Mouse (Mus musculus): ENCODE data around the gene Cst10. TPM values are rescaled to one million over a fixed set of nuclear protein-coding genes. Genes with fewer than 3 reads are reported as not detected.

Cst10 gene
- polyA plus RNA-seq (2016; fragmentation: Nextera tagmentation; extraction: Ambion mirVana), result not detected in 2 replicates

DNA sequence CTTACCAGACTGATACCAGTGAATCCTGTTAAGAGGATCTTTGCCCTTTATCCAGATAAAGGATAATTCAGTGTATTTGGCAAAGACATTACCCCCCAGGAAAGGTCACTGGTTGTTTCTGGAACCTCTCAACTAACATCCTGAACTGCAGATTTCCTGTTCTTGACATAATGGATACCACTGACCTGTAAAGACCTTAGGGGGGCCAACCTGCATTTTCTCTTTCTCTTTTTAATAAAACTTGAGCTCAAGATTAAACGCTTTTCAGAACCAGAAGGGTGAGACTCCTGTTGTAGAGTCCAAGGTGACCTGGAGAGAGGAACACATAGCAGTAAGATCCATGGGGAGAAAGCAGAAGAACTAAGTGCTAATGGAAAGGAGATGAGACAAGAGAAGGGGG, at the start of gene Cst10:
TSS of gene Cst10 (plus strand) at position 301 of the 400 bp plus-strand sequence.
- Histone ChIP-seq H3K4me2 (replicated peaks) (no peak within 1 kb of the TSS), H3K9ac (replicated peaks) (no peak within 1 kb of the TSS), H3K27me3 (no peaks in the 10 kb centered on the region), H3K4me3 (no peak within 1 kb of the TSS), H3K4me1 (no peaks in the 10 kb centered on the region), H3K9me3 (no peaks in the 10 kb centered on the region), H3K36me3 (no peaks in the 10 kb centered on the region), H3K27ac (replicated peaks) (no peak within 1 kb of the TSS)
- WGBS, result 78% methylated on average over 1 of the region's 1 CpGs
- no peak for ATAC-seq (ENCODE audit: low FRiP score, low read depth)

DNA sequence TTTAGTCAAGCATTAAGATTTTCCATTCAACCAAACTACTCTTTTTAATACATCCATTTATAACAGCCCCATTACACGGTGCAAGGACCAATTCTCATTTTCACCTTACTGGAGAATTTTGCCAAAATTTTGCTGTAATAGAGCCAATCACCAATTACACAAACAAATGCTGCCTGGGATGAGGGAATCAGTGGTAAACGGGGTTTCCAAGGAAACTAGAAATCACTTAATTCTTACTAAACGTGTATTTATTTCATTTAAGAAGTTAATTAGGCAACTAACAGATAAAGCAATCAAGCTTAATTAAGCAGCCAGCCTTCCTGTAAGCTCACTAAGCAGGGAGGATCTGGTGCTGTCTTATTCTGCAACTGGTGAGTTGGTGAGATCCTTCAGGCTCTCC, 11.9 kb upstream of the Cst10 start:
- Histone ChIP-seq H3K4me2 (replicated peaks) (no peak overlapping the region), H3K27ac (replicated peaks) (no peak overlapping the region), H3K27me3 (no peaks in the 10 kb centered on the region), H3K4me3 (no peak overlapping the region), H3K4me1 (no peaks in the 10 kb centered on the region), H3K36me3 (no peaks in the 10 kb centered on the region), H3K9ac (replicated peaks) (no peak overlapping the region), H3K9me3 (no peaks in the 10 kb centered on the region)
- WGBS, result 54% methylated on average over 3 of the region's 3 CpGs
- no peak for ATAC-seq (ENCODE audit: low FRiP score, low read depth)

DNA sequence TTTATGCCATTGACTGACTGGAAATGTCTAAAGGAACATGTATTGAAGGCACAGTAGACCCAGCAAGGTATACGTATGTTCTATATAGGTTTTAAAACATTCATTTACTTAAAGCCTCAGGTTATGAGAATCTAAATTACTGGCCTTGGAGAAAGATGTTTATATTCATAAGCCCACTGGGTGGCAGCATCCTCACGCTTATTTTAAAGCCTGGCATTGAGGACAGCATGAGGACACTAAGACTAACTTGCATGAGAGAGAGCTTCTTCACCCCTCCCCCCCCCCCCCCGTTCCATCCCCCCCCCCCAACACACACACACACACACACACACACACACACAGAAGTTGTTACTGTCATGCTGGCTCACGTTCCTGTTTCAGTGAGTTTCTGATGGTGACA, 17.7 kb downstream of the Cst10 start:
- Histone ChIP-seq H3K4me3 (no peak overlapping the region), H3K4me1 (no peaks in the 10 kb centered on the region), H3K9me3 (no peaks in the 10 kb centered on the region), H3K36me3 (no peaks in the 10 kb centered on the region), H3K27me3 (no peaks in the 10 kb centered on the region), H3K4me2 (replicated peaks) (no peak overlapping the region), H3K27ac (replicated peaks) (no peak overlapping the region), H3K9ac (replicated peaks) (no peak overlapping the region)
- peak; percentile 71 for ATAC-seq (ENCODE audit: low FRiP score, low read depth)
- WGBS, result 35% methylated on average over 3 of the region's 4 CpGs
